Mouse (Mus musculus) urinary bladder, postnatal 14 days (tissue): ENCODE data around the gene Smad3.
A peak's percentile ranks its signal among the peaks of the same experiment; 100 is the strongest.

Source experiments
- DNase-seq: peaks from one replicate; pipeline ENCODE4 v3.0.0; 2021; ENCODE audit warnings: low spot score

The Smad3 gene

GRCm38 (mm10) chr9:63745821-63746632, 11.8 kb downstream of the Smad3 start:
- DNase-seq = peak; percentile 59

GRCm38 (mm10) chr9:63744595-63744994, 13.2 kb downstream of the Smad3 start:
- DNase-seq = no peak

GRCm38 (mm10) chr9:63743775-63744174, 14.0 kb downstream of the Smad3 start:
- DNase-seq = no peak

GRCm38 (mm10) chr9:63742887-63743660, 14.7 kb downstream of the Smad3 start:
- no peak for DNase-seq

GRCm38 (mm10) chr9:63742318-63742717, 15.5 kb downstream of the Smad3 start:
- DNase-seq = no peak

- DNase-seq = no peak
These were observed 16.0 kb downstream of the Smad3 start for GRCm38 (mm10) chr9:63741792-63742191.

GRCm38 (mm10) chr9:63740320-63740841, 17.4 kb downstream of the Smad3 start:
- DNase-seq = no peak

GRCm38 (mm10) chr9:63738830-63739229, 19.0 kb downstream of the Smad3 start:
- no peak for DNase-seq

- no peak for DNase-seq
These were observed 19.6 kb downstream of the Smad3 start for GRCm38 (mm10) chr9:63738086-63738701.

- DNase-seq = no peak
These were observed 20.3 kb downstream of the Smad3 start for GRCm38 (mm10) chr9:63737426-63737931.

- no peak for DNase-seq
These were observed 23.5 kb downstream of the Smad3 start for GRCm38 (mm10) chr9:63734261-63734660.

GRCm38 (mm10) chr9:63732700-63733099, 25.1 kb downstream of the Smad3 start:
- no peak for DNase-seq

- no peak for DNase-seq
These were observed 26.5 kb downstream of the Smad3 start for GRCm38 (mm10) chr9:63731114-63731828.

- DNase-seq = no peak
These were observed 28.8 kb downstream of the Smad3 start for GRCm38 (mm10) chr9:63728969-63729368.

GRCm38 (mm10) chr9:63727070-63727469, 30.7 kb downstream of the Smad3 start:
- DNase-seq = no peak

- peak; percentile 53 for DNase-seq
These were observed 31.4 kb downstream of the Smad3 start for GRCm38 (mm10) chr9:63726088-63727010.

- no peak for DNase-seq
These were observed 33.0 kb downstream of the Smad3 start for GRCm38 (mm10) chr9:63724750-63725149.

- DNase-seq = no peak
These were observed 34.9 kb downstream of the Smad3 start for GRCm38 (mm10) chr9:63722918-63723317.

- no peak for DNase-seq
These were observed 35.4 kb downstream of the Smad3 start for GRCm38 (mm10) chr9:63722350-63722749.

GRCm38 (mm10) chr9:63721573-63722275, 36.1 kb downstream of the Smad3 start:
- no peak for DNase-seq
